Mouse (Mus musculus) liver, embryonic 14 days (tissue): ENCODE measurements around the gene Nhlh2. TPM values are rescaled to one million over a fixed set of nuclear protein-coding genes. Genes with fewer than 3 reads are reported as not detected.

Experiments used
- polyA plus RNA-seq: library from polyadenylated mRNA; depleted of rRNA; stranded (reverse); fragments of >200 nt; gene quantifications from 2 replicates; pipeline ENCODE4 v1.2.3, GENCODE M21; 2012; rRNA removed

Gene Nhlh2
- not detected in 2 replicates for polyA plus RNA-seq

DNA sequence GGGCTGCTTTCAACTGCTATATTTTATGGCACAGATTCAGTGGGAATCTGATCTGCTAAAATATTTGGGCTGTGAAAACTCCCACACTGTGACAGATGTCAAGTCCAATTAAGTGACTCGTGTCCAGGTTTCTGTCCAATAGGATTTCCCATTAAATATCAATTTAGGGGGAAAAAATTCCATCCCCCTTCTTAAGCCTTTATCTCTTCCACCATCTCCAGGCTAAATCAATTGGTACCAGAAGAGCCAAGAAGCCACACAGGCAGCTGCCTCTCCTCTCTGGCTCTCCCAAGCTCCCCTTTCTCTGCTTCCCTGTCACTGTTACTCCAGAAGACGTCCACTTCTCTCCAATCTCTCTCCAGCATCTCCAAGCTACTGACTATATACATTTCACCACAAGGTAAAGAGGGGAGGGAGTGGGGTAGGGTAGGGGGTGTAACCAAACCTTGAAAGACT is at the start of gene Nhlh2:
Nhlh2 (plus strand) TSS at position 151 of the 456 bp plus-strand sequence.

Other genes starting within 250 kb of the Nhlh2 start
- gene Mab21l3, start 161.1 kb upstream of the Nhlh2 start, polyA plus RNA-seq = 0.03 and 0.06 TPM in 2 replicates
- 1.6 TPM in 2 replicates for gene Slc22a15, start 85.6 kb upstream of the Nhlh2 start, polyA plus RNA-seq
- gene Casq2, start 76.3 kb downstream of the Nhlh2 start, polyA plus RNA-seq = 0.71 and 3.4 TPM in 2 replicates
- 56.8 and 64.6 TPM in 2 replicates for gene Vangl1, start 194.6 kb downstream of the Nhlh2 start, polyA plus RNA-seq